Mouse (Mus musculus): ENCODE measurements around the gene Alkbh7. TPM values are rescaled to one million over a fixed set of nuclear protein-coding genes. Genes with fewer than 3 reads are reported as not detected.

Alkbh7 gene
- total and polyA plus RNA-seq, 3 experiments: 21.2 to 51.8 (median 35.4) TPM

- dilution Hi-C loops (cut with MboI; ENCODE audit: extremely low pct_ligation_motif_present, extremely low pct_unique_long_range_greater_than_20kb, low sequenced_read_pairs) (no loop called here), in situ Hi-C loops (cut with MboI; ENCODE audit: low pct_ligation_motif_present, low pct_unique_long_range_greater_than_20kb, low sequenced_read_pairs) (no loop called here)
- H3K27me3 ChIP-seq (replicated peaks): no peaks in the 10 kb centered on the region
- H3K9ac ChIP-seq (ENCODE audit: insufficient read depth, low read depth): no peak within 1 kb of the TSS
- no peak for TF ChIP-seq GABPA (IDR thresholded peaks at IDR 0.05; ENCODE audit: insufficient replicate concordance, low read depth, low read length)
- no peak for TF ChIP-seq USF1 (IDR thresholded peaks at IDR 0.05; ENCODE audit: low read depth, low read length)
- no peak for TF ChIP-seq SMC3 (IDR thresholded peaks at IDR 0.05; ENCODE audit: low read depth, low read length)
- TF ChIP-seq HCFC1 (IDR thresholded peaks at IDR 0.05; ENCODE audit: low read depth, low read length): no peak
- TF ChIP-seq RAD21 (IDR thresholded peaks at IDR 0.05; ENCODE audit: low read depth, low read length): no peak
- peaks cover 0 to 6% of the 10 kb centered on the region in 2 experiments; a peak in 2 of 4 replicates for H3K4me1 ChIP-seq (ENCODE audit: control insufficient read depth in 1 of 2, insufficient read depth in 2 of 2)
- H3K36me3 ChIP-seq (replicated peaks in 1 of 2; ENCODE audit: control insufficient read depth in 1 of 2, insufficient read depth in 1 of 2, low read length in 1 of 2): peaks cover 16 to 21% of the 10 kb centered on the region in 2 experiments
- H3K4me3 ChIP-seq (replicated peaks in 1 of 3; ENCODE audit: low read depth in 2 of 3, low read length in 2 of 3, poor library complexity in 1 of 3): no peak within 1 kb of the TSS
- H3K9me3 ChIP-seq (replicated peaks; ENCODE audit: low read length): no peaks in the 10 kb centered on the region
- DNase-seq (ENCODE audit: extremely low read depth): no peak
- no peaks in the 10 kb centered on the region for H3K79me2 ChIP-seq (replicated peaks; ENCODE audit: control insufficient read depth, extremely low read depth, insufficient read depth, poor library complexity, severe bottlenecking)
- no peak within 1 kb of the TSS for H3K4me2 ChIP-seq (ENCODE audit: insufficient read depth, low read depth, poor library complexity, severe bottlenecking)
- H3K27ac ChIP-seq (ENCODE audit: insufficient read depth, low read depth): no peak within 1 kb of the TSS
These were observed 44.4 kb downstream of the Alkbh7 start, which contains the start of gene Slc25a41 for GRCm38 (mm10) chr17:57041554-57041953. Gene Slc25a41 (minus strand): TSS chr17:57041654.

- in situ Hi-C loops (cut with MboI; ENCODE audit: low pct_ligation_motif_present, low pct_unique_long_range_greater_than_20kb, low sequenced_read_pairs) (no loop called here), dilution Hi-C loops (cut with MboI; ENCODE audit: extremely low pct_ligation_motif_present, extremely low pct_unique_long_range_greater_than_20kb, low sequenced_read_pairs) (no loop called here)
- no peak for DNase-seq (ENCODE audit: extremely low read depth)
- Histone ChIP-seq H3K9me3 (replicated peaks; ENCODE audit: low read length) (no peaks in the 10 kb centered on the region), H3K9ac (ENCODE audit: insufficient read depth, low read depth) (no peak overlapping the region), H3K36me3 (replicated peaks in 1 of 2; ENCODE audit: control insufficient read depth in 1 of 2, insufficient read depth in 1 of 2, low read length in 1 of 2) (peaks cover 32 to 43% of the 10 kb centered on the region in 2 experiments), H3K27me3 (replicated peaks) (no peaks in the 10 kb centered on the region), H3K4me3 (replicated peaks in 1 of 3; ENCODE audit: low read depth in 2 of 3, low read length in 2 of 3, poor library complexity in 1 of 3) (no peak overlapping the region), H3K27ac (ENCODE audit: insufficient read depth, low read depth) (no peak overlapping the region), H3K4me1 (ENCODE audit: control insufficient read depth in 1 of 2, insufficient read depth in 2 of 2) (peaks cover 0 to 30% of the 10 kb centered on the region in 2 experiments; a peak in 2 of 4 replicates), H3K4me2 (ENCODE audit: insufficient read depth, low read depth, poor library complexity, severe bottlenecking) (no peak overlapping the region), H3K79me2 (replicated peaks; ENCODE audit: control insufficient read depth, extremely low read depth, insufficient read depth, poor library complexity, severe bottlenecking) (no peaks in the 10 kb centered on the region)
- TF ChIP-seq CHD2 (IDR thresholded peaks at IDR 0.05; ENCODE audit: low read length) (no peak), ETS1 (conservative IDR thresholded peaks at IDR 0.05; ENCODE audit: low read depth, low read length) (no peak), ZNF384 (IDR thresholded peaks at IDR 0.05; ENCODE audit: low read depth, low read length) (no peak), RCOR1 (conservative IDR thresholded peaks at IDR 0.05; ENCODE audit: low read depth, low read length) (no peak), POLR2AphosphoS2 (IDR thresholded peaks at IDR 0.05; ENCODE audit: low read depth, low read length) (no peak), BHLHE40 (IDR thresholded peaks at IDR 0.05; ENCODE audit: low read depth, low read length) (no peak), ZKSCAN1 (IDR thresholded peaks at IDR 0.05; ENCODE audit: borderline replicate concordance, low read depth, low read length) (no peak), SIN3A (IDR thresholded peaks at IDR 0.05; ENCODE audit: low read length) (no peak)
These were observed 50.3 kb downstream of the Alkbh7 start for GRCm38 (mm10) chr17:57047406-57047805.

- Histone ChIP-seq H3K27me3 (replicated peaks) (no peaks in the 10 kb centered on the region), H3K36me3 (replicated peaks in 1 of 2; ENCODE audit: control insufficient read depth in 1 of 2, insufficient read depth in 1 of 2, low read length in 1 of 2) (peaks cover 46 to 57% of the 10 kb centered on the region in 2 experiments), H3K9me3 (replicated peaks; ENCODE audit: low read length) (no peaks in the 10 kb centered on the region), H3K4me3 (replicated peaks in 1 of 3; ENCODE audit: low read depth in 2 of 3, low read length in 2 of 3, poor library complexity in 1 of 3) (no peak overlapping the region), H3K4me1 (ENCODE audit: control insufficient read depth in 1 of 2, insufficient read depth in 2 of 2) (peaks cover 0 to 30% of the 10 kb centered on the region in 2 experiments; a peak in 2 of 4 replicates), H3K4me2 (ENCODE audit: insufficient read depth, low read depth, poor library complexity, severe bottlenecking) (no peak overlapping the region), H3K27ac (ENCODE audit: insufficient read depth, low read depth) (no peak overlapping the region), H3K9ac (ENCODE audit: insufficient read depth, low read depth) (no peak overlapping the region), H3K79me2 (replicated peaks; ENCODE audit: control insufficient read depth, extremely low read depth, insufficient read depth, poor library complexity, severe bottlenecking) (no peaks in the 10 kb centered on the region)
- in situ Hi-C loops (cut with MboI; ENCODE audit: low pct_ligation_motif_present, low pct_unique_long_range_greater_than_20kb, low sequenced_read_pairs) (no loop called here), dilution Hi-C loops (cut with MboI; ENCODE audit: extremely low pct_ligation_motif_present, extremely low pct_unique_long_range_greater_than_20kb, low sequenced_read_pairs) (no loop called here)
- no peak for DNase-seq (ENCODE audit: extremely low read depth)
- TF ChIP-seq USF1 (IDR thresholded peaks at IDR 0.05; ENCODE audit: low read depth, low read length) (no peak), ZKSCAN1 (IDR thresholded peaks at IDR 0.05; ENCODE audit: borderline replicate concordance, low read depth, low read length) (no peak), TBP (conservative IDR thresholded peaks at IDR 0.05; ENCODE audit: low read depth, low read length) (no peak), POLR2AphosphoS2 (IDR thresholded peaks at IDR 0.05; ENCODE audit: low read depth, low read length) (no peak), POLR2A (IDR thresholded peaks at IDR 0.05; ENCODE audit: low read depth, low read length) (no peak), MAX (IDR thresholded peaks at IDR 0.05; ENCODE audit: low read length) (no peak), CTCF (conservative IDR thresholded peaks at IDR 0.05 in 1 of 2, IDR thresholded peaks at IDR 0.05 in 1 of 2; ENCODE audit: low read depth in 2 of 2, low read length in 2 of 2) (no peak), NRF1 (IDR thresholded peaks at IDR 0.05; ENCODE audit: low read depth, low read length) (no peak), KAT2A (IDR thresholded peaks at IDR 0.05; ENCODE audit: insufficient replicate concordance, low read length) (no peak), ZMIZ1 (IDR thresholded peaks at IDR 0.05; ENCODE audit: low read depth, low read length) (no peak), JUND (conservative IDR thresholded peaks at IDR 0.05; ENCODE audit: low read depth, low read length) (no peak), EP300 (IDR thresholded peaks at IDR 0.05; ENCODE audit: low read length) (no peak), RCOR1 (conservative IDR thresholded peaks at IDR 0.05; ENCODE audit: low read depth, low read length) (no peak), JUN (IDR thresholded peaks at IDR 0.05; ENCODE audit: insufficient read depth, low read depth, low read length) (no peak), HCFC1 (IDR thresholded peaks at IDR 0.05; ENCODE audit: low read depth, low read length) (no peak), NELFE (IDR thresholded peaks at IDR 0.05; ENCODE audit: low read depth, low read length) (no peak), UBTF (IDR thresholded peaks at IDR 0.05; ENCODE audit: low read depth, low read length) (no peak)
These were observed 51.7 kb downstream of the Alkbh7 start for GRCm38 (mm10) chr17:57048816-57049215.
